Comparison of ENCODE assay signal across 8 mouse cellular contexts in the genomic region with DNA sequence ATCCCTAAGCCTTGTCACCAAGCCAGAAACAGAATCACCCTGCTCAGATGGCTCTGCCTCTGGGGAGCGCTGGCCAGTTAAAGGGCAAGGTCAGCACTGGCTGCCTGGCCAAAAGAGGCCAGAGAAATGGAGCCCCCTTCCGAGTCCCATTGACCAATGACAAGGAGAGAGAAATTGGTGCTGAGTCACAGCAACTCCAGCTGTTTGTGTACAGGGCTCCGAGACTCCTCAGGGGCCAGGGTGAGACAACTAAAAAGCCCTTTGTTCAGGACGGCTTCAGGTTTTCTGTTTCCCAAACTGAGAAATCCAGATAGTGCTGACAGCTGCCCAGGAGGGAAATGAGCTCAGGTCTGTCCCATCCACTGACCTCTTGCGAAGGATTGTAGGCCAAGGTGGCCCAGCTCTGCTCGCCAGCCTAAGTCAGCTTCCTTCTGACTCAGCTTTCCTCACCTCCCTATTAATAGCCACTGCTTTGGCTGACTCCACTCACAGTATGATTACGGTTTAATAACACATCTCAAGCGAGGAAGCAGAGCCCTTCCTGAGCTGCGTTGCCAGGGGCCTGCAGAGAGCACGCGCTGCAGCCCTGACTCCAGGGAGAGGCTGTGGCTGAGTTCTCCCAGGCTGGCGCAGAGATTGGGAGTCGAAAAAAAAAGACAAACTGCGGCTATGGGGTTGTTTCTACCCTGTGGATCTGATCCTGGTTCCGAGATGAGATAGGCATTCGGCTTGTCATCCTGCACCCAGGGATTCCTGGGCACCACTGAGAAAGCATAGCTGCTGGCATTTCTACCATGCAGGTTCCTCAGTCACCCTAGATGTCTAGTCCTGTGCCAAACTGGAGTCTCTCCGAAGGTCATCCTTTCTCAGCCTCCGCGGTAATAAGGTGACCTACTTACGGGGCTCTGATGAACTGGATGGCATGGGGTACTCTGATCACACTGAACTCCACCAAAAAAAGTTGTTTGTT.
DNase-seq lines count a peak whose midpoint lies in the region; ATAC-seq and TF ChIP-seq lines count a peak whose summit lies in the region.

No protein-coding gene starts in this region.

- H3K4me2 ChIP-seq in kidney, embryonic 16.5 days (replicated peaks; ENCODE audit: low read depth, low read length), result no peak overlapping the region

- TF ChIP-seq POLR2A in thymus, adult 2 months (IDR thresholded peaks at IDR 0.05; ENCODE audit: control insufficient read depth, extremely low read depth, insufficient read depth, low read length, poor library complexity), result no peak

- peak; percentile 59 for DNase-seq in right cerebral cortex, adult 18-20 months
- DNase-seq in right cerebral cortex, postnatal 14 days, result no peak
- peak; percentile 55 to 63 for DNase-seq in cerebellum, postnatal 10 days
- DNase-seq in heart, adult 9 months (ENCODE audit: low spot score in 2 of 2), result peak; percentile 85 to 90
- DNase-seq in lung, postnatal 4 days, result peak; percentile 22 to 50
- no peak for DNase-seq in thymus, adult 2 months
- no peak for DNase-seq in layer of hippocampus, adult 9-11 months

- H3K27ac ChIP-seq in kidney, embryonic 16.5 days (ENCODE audit: low read length), result peak overlapping the region; percentile 22; the same call in 1 of the 2 replicates
- H3K27ac ChIP-seq in thymus, adult 2 months (ENCODE audit: control insufficient read depth, insufficient read depth, low read length), result no peak overlapping the region

- ATAC-seq in kidney, embryonic 16.5 days (ENCODE audit: low FRiP score, low TSS enrichment), result no peak

- TF ChIP-seq CTCF in thymus, adult 2 months (IDR thresholded peaks at IDR 0.05; ENCODE audit: borderline replicate concordance, control insufficient read depth, extremely low read depth, insufficient read depth, low read length, poor library complexity), result no peak

- no peaks in the 10 kb centered on the region for H3K27me3 ChIP-seq in kidney, embryonic 16.5 days (ENCODE audit: insufficient read depth, low read length)
- no peaks in the 10 kb centered on the region for H3K27me3 ChIP-seq in thymus, adult 2 months (ENCODE audit: control insufficient read depth, insufficient read depth, low read length)

- H3K9me3 ChIP-seq in kidney, embryonic 16.5 days (ENCODE audit: low read length), result no peaks in the 10 kb centered on the region

- H3K36me3 ChIP-seq in kidney, embryonic 16.5 days (ENCODE audit: insufficient read depth, low read length), result no peaks in the 10 kb centered on the region
- no peaks in the 10 kb centered on the region for H3K36me3 ChIP-seq in thymus, adult 2 months (ENCODE audit: control insufficient read depth, insufficient read depth, low read length)

- H3K9ac ChIP-seq in kidney, embryonic 16.5 days (replicated peaks; ENCODE audit: low read length), result no peak overlapping the region; the same call in 1 of the 2 replicates

- H3K4me3 ChIP-seq in kidney, embryonic 16.5 days (ENCODE audit: low read length), result no peak overlapping the region
- H3K4me3 ChIP-seq in thymus, adult 2 months (ENCODE audit: control insufficient read depth, insufficient read depth, low read length), result no peak overlapping the region

- H3K4me1 ChIP-seq in kidney, embryonic 16.5 days (ENCODE audit: insufficient read depth, low read length), result peaks cover 10% of the 10 kb centered on the region; the same call in 1 of the 2 replicates
- peaks cover 17% of the 10 kb centered on the region for H3K4me1 ChIP-seq in thymus, adult 2 months (replicated peaks; ENCODE audit: control insufficient read depth, insufficient read depth, low read length)

- WGBS in kidney, embryonic 16.5 days, result 66% methylated on average over 20 of the region's 20 CpGs
- WGBS in thymus, adult 2 months, result 82% methylated on average over 20 of the region's 20 CpGs

Comparison
In these comparisons a context has a peak if more than half of its experiments do, and no peak if none do; other contexts are left out.
1. DNase-seq: peak in right cerebral cortex, adult 18-20 months (single experiment), cerebellum, postnatal 10 days (2 of 2), heart, adult 9 months (2 of 2) and lung, postnatal 4 days (2 of 2); none in right cerebral cortex, postnatal 14 days (single experiment), thymus, adult 2 months (single experiment) and layer of hippocampus, adult 9-11 months (single experiment).